Mouse (Mus musculus) midbrain, postnatal 0 days (tissue): Measurements from ENCODE around the gene Syap1. TPM values are rescaled to one million over a fixed set of nuclear protein-coding genes. Genes with fewer than 3 reads are reported as not detected.

ENCODE experiments used
- ATAC-seq: fragments of 200-750 bp; cut with Nextera tagmentation; 2 replicates; pipeline ENCODE4 v1.8.0; 2017; ENCODE audit warnings: moderate number of reproducible peaks, mild to moderate bottlenecking, moderate TSS enrichment, moderate library complexity; ENCODE audit not compliant: low FRiP score
- DNase-seq: peaks from one replicate; pipeline ENCODE4 v3.0.0-alpha.2; 2015; ENCODE audit warnings: low spot score
- H3K27ac ChIP-seq: fragments of 300-500 bp; sonication (generic); 2 replicates; pipeline ENCODE4 v1.5.1; 2014; ENCODE audit warnings: low read depth, mild to moderate bottlenecking, low read length, mixed read lengths
- H3K27me3 ChIP-seq: fragments of 300-500 bp; sonication (generic); 2 replicates; pipeline ENCODE4 v1.6.1; 2014; ENCODE audit warnings: low read length, control low read depth, mixed read lengths; ENCODE audit not compliant: insufficient read depth
- H3K36me3 ChIP-seq: fragments of 300-500 bp; sonication (generic); 2 replicates; pipeline ENCODE4 v1.6.1; 2014; ENCODE audit warnings: low read length, control low read depth, mixed read lengths; ENCODE audit not compliant: insufficient read depth
- H3K4me1 ChIP-seq: fragments of 300-500 bp; sonication (generic); 2 replicates; pipeline ENCODE4 v1.6.1; 2014; ENCODE audit warnings: mild to moderate bottlenecking, control low read depth, antibody characterized with exemption, low read length, mixed read lengths; ENCODE audit not compliant: insufficient read depth
- H3K4me2 ChIP-seq: fragments of 300-500 bp; sonication (generic); 2 replicates; pipeline ENCODE4 v1.6.1; 2014; ENCODE audit warnings: low read depth, mild to moderate bottlenecking, low read length, mixed read lengths; ENCODE audit not compliant: poor library complexity, severe bottlenecking
- H3K4me3 ChIP-seq: fragments of 300-500 bp; sonication (generic); 2 replicates; pipeline ENCODE4 v1.5.1; 2014; ENCODE audit warnings: low read depth, mild to moderate bottlenecking, low read length, moderate library complexity
- H3K9ac ChIP-seq: fragments of 300-500 bp; sonication (generic); replicated peaks from 2 replicates; pipeline ENCODE4 v1.6.1; 2014; ENCODE audit warnings: mild to moderate bottlenecking, low read length, moderate library complexity, mixed read lengths; ENCODE audit not compliant: poor library complexity, severe bottlenecking
- H3K9me3 ChIP-seq: fragments of 300-500 bp; sonication (generic); 2 replicates; pipeline ENCODE4 v1.6.1; 2016; ENCODE audit warnings: low read length, control low read depth
- CTCF ChIP-seq: IDR thresholded peaks from 2 replicates; pipeline ENCODE4 v1.5.1; 2016; ENCODE audit warnings: antibody characterized with exemption, mild to moderate bottlenecking
- WGBS: fragments of 180-500 bp; shearing (Covaris S2); extraction: QIAGEN DNeasy Blood & Tissue Kit; methylation state at CpG from one replicate; pipeline ENCODE4 v1.1.7; 2014; 5-methylcytosine and 5-hydroxymethylcytosine counted together
- microRNA counts: library from miRNA; unstranded; fragments of <30 nt; microRNA quantifications from one replicate; lab custom pipeline; 2015
- microRNA-seq: library from miRNA; unstranded; fragments of <30 nt; microRNA quantifications from one replicate; pipeline ENCODE4, GENCODE M21; 2016; ENCODE audit warnings: borderline number of aligned reads
- polyA plus RNA-seq: library from polyadenylated mRNA; unstranded; fragments of >200 nt; fragmentation: Nextera tagmentation; extraction: Ambion mirVana; gene quantifications from 2 replicates; pipeline ENCODE4 v1.2.1, GENCODE M21; 2015
- total RNA-seq: library from RNA; depleted of rRNA; stranded (reverse); fragments of >200 nt; gene quantifications from 2 replicates; pipeline ENCODE4 v1.2.3, GENCODE M21; 2014; rRNA removed

Gene Syap1
- total and polyA plus RNA-seq, 2 experiments from 2014 or later = 36.1 to 44.0 TPM

DNA sequence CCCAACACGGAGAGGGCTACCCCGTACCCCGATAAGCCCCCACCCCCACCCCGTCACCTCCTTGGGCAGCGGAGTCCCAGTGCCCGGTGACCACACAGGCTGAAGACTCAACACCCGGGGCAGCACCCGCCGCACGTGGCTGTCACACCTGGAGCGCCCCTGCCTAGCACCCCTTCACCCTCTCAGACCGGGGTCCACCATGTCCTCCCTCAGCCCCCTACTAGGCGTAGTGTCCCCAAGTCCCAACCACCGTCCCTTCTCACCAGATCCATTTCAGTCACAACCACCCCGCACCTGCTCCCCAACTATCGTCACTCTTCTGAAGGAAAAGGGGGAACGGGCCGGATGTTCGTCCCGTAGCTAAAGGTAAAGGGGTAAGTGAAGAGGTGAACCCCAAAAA lies 59.5 kb downstream of the Syap1 start:
- ATAC-seq = peak; percentile 38; the same call in 1 of the 2 replicates
- no peak for TF ChIP-seq CTCF
- WGBS = 19% methylated on average over 10 of the region's 20 CpGs
- Histone ChIP-seq H3K4me3 (peak overlapping the region; percentile 50), H3K4me2 (peak overlapping the region; percentile 68), H3K27me3 (no peaks in the 10 kb centered on the region), H3K9ac (peak overlapping the region; percentile 64), H3K4me1 (no peaks in the 10 kb centered on the region), H3K36me3 (no peaks in the 10 kb centered on the region), H3K9me3 (no peaks in the 10 kb centered on the region), H3K27ac (0 out of 2 replicates have a peak overlapping the region, but pooled peaks have one; percentile 38)
- no peak for DNase-seq

- Histone ChIP-seq H3K27ac (no peak overlapping the region), H3K36me3 (no peaks in the 10 kb centered on the region), H3K4me2 (peak overlapping the region; percentile 68), H3K4me3 (peak overlapping the region; percentile 50), H3K4me1 (no peaks in the 10 kb centered on the region), H3K27me3 (no peaks in the 10 kb centered on the region), H3K9me3 (no peaks in the 10 kb centered on the region), H3K9ac (no peak overlapping the region)
- TF ChIP-seq CTCF = no peak
- ATAC-seq (no peak), DNase-seq (no peak)
- WGBS = 46% methylated on average over 6 of the region's 6 CpGs
These were observed 60.2 kb downstream of the Syap1 start for GRCm38 (mm10) chrX:162828016-162828415.

MicroRNAs within 50 kb of the gene (microRNA counts, 519-probe panel; counts per million panel counts)
- 528 counts per million, percentile 58 among the panel's probes with 10 or more counts for microRNA mmu-miR-3473 (lab: Ali Mortazavi, UCI)

Small RNA genes lying within 50 kb of the gene (microRNA-seq; reads per million reads assigned to microRNA genes)
- gene Mir3473a = not detected

Other genes with a start within 250 kb of the Syap1 start
- gene Reps2, start 244.8 kb downstream of the Syap1 start, total RNA-seq = 16.5 and 21.1 TPM in 2 replicates
- 2.2 and 3.0 TPM in 2 replicates for gene Reps2, start 244.8 kb downstream of the Syap1 start, polyA plus RNA-seq
- gene Rbbp7, start 128.0 kb downstream of the Syap1 start, total RNA-seq = 113 and 134 TPM in 2 replicates
- 229 and 240 TPM in 2 replicates for gene Rbbp7, start 128.0 kb downstream of the Syap1 start, polyA plus RNA-seq
- gene Txlng, start 59.0 kb downstream of the Syap1 start, total RNA-seq = 12.7 and 13.6 TPM in 2 replicates
- 11.4 and 12.3 TPM in 2 replicates for gene Txlng, start 59.0 kb downstream of the Syap1 start, polyA plus RNA-seq
- gene Ctps2, start 12.8 kb upstream of the Syap1 start, total RNA-seq = 58.8 and 73.0 TPM in 2 replicates
- gene Ctps2, start 12.8 kb upstream of the Syap1 start, polyA plus RNA-seq = 80.6 and 85.4 TPM in 2 replicates
- not detected in 2 replicates for gene S100g, start 76.2 kb upstream of the Syap1 start, total RNA-seq
- 0.53 TPM in 1 of 2 replicates, not detected in the other for gene S100g, start 76.2 kb upstream of the Syap1 start, polyA plus RNA-seq